Mouse (Mus musculus) liver, adult 2 months (tissue): ENCODE data around the gene Csmd2.

Source experiments
- CTCF ChIP-seq: fragments of 200-500 bp; IDR thresholded peaks from 2 replicates; pipeline ENCODE4 v1.5.1; 2011; ENCODE audit warnings: low read depth, low read length, control low read depth
- POLR2A ChIP-seq: fragments of 200-500 bp; IDR thresholded peaks from 2 replicates; pipeline ENCODE4 v1.6.1; 2011; ENCODE audit warnings: low read length, control low read depth; ENCODE audit not compliant: insufficient read depth; ENCODE audit errors: extremely low read depth

DNA sequence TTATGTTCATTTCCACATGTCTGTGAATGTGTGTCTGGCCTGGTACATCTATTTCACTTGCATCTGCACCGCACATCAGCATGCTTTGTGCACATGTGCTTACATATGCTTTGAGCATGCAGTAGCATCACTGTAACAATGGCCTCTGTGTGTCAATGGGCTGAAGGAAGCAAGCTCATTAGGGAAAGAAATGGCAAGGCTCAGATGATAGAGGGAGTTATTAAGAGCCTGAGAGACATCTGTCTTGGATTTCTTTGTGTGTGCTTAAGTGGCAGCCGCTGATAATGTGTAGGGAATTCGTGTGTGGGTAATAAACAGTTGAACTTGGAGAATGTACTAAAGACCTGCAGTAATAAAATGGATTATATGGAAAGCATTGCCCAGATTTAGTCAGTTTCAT, 413.9 kb downstream of the Csmd2 start:
- TF ChIP-seq CTCF (no peak), POLR2A (no peak)
